Mouse (Mus musculus) monocyte, adult 2 months (primary cell): ENCODE measurements at regions not wholly inside any gene's neighbourhood (a gene's known extent, or its start where the extent isn't known, plus 50 kb on each side); places are given as distances from the start of the nearest gene placed in this dataset.
"Not testable (repeated sequence)": the region's sequence is repeated elsewhere in the genome, so short reads cannot be mapped to it uniquely, and the experiment has no call there.

Experiments
- DNase-seq, 2 experiments: peaks; one replicate each; pipeline ENCODE4 v3.0.0; 2022; ENCODE audit warnings: low spot score in 2 of 2, low read depth in 1 of 2

DNA sequence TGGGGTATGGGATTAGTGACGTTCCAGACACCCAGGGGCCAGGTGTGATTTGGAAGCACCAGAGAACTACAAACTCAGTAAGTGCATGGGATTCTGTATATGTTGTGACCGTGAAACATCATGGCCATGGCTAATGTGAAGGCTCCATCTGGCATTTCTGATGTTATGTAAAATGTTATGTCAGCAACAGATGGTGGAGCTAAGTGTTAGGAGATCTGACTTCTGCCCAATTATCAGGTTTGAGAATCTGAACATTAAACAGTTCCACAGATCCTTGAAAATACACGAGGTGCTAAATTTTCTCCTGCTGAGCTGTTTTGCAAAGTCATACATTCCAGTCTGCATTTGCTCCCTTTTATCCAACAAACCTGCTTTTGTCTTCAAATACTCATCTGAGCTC lies 223.6 kb upstream of the Egfl6 start:
- DNase-seq: no peak

DNA sequence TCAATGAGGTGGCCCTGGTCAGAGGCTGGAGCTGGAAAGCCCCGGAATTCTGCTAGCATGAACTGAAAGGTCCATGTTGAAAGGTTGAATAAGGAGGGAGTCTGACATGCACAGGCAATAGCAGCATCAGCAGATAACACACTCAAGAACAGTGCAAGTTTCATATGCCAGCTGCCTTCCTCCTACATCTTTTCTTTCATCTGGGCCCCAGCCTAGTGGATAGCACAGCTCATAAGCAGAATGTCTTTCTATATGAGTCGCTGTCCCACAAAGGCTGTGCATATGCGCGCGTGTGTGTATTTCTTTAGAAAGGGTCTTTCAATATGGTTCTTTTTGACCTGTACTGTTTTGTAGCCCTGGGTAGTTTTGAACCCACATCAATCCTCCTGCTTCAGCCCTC lies 222.7 kb upstream of the Egfl6 start:
- no peak for DNase-seq

DNA sequence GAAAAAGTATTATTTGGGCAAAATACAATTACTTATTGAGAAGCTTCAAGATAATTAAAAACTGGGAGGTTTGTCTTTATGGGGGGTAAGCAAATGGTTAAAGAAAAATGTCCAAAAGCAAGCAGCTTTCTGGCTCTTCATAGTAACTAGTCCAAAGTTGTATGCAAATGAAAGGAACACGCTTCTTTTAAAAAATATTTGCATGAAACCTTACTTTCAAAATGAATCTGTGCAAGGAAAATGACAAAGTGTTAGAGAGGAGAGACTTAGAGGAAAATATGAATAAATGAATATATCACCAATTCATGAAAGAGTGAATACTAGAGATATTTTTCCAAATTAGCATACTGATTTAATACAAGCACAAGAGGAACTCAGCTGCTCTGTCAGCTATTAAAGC lies 220.4 kb upstream of the Egfl6 start:
- no peak for DNase-seq

DNA sequence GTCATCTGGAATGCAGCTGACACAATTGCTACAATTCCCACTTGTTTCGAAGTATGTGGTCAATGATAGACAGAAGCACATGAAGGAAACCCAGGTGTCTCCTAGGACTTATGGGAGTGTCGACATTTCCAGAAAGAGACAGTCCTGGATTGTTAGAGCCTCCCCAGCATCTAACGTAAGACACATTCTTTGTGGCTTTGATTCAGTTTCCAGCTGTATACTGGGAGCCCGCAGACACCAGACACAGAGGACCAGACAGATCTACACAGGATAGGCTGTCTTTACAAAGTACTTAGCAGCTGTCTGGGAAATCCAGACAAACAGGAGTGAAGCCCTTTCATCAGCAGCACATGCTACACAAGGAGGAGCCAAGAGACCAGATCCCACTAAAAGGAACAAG lies 220.0 kb upstream of the Egfl6 start:
- no peak for DNase-seq

DNA sequence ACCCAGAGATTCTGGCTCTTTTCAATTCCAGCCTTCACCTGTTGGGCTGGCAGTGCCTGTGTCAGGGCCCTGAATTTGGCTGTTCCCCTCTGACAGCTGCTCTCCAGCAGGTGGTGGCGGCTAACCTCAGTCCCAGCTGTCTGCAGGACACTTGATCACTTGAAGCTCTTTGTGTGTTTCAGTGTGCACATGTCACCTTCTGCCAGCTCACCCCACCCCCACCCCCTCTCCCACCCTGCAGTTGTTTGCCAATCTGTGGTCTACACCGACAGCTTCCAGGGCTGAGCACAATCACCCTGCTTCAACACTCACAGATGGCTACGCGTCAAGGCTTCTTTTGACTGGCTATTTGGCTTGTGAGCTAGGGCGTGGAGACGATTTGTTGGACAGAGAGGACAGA lies 217.7 kb upstream of the Egfl6 start:
- no peak for DNase-seq

DNA sequence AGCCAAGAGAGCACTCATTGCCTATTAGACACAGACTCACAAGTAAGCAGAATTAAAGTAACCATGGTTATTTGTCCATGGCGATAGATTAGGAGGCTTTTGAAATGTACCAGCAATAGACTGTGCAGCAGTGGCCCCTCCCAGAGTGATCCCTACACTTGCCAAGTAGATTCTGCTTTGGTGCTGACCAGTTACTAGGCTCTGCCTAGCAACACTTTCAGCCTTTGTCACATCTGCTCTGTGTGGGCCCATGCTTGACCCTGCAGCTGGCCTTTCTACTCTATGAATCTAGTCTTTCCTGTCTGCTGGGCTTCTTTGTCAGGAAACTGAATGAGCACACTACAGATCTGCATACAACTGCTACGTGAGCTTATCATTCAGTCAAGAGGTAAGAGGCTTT lies 215.5 kb upstream of the Egfl6 start:
- no peak for DNase-seq

DNA sequence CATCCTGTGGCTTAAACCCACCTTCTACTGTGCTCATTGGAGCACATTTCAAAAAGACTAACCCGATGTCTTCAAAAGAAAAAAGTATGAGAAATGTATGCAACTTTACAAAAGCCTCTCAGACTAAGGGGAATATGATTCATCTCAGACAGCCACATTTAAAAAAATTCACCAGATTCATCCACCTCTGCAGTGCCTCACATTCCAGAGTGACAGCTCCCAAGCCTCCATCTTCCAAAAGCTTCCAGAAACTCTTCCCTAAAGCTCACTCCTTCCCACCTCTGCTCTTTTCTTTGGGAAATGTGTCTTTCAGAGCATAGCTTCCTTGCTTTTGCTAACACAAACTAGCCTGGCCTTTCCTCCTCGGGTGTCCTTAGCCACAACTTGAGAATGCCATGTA lies 210.1 kb upstream of the Egfl6 start:
- no peak for DNase-seq

DNA sequence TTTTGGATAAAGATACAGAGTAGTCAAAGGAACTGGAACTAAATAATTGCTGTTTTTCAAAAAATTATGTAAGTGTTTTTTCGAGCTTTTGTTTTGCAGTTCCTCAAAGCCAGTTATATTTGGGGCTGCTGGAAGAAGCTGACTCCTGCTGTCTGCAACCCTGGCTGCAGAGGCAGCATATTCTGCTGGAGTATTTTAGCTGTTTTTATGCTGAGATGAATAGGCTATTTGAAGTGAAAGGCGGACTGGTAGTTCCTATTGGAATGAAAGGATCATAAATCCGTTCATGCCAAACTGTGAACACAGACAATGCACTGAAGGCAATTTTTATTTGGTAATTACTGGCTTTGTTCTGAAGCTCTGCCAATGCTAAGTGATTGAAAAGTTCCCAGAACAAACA lies 203.5 kb upstream of the Egfl6 start:
- DNase-seq: no peak

DNA sequence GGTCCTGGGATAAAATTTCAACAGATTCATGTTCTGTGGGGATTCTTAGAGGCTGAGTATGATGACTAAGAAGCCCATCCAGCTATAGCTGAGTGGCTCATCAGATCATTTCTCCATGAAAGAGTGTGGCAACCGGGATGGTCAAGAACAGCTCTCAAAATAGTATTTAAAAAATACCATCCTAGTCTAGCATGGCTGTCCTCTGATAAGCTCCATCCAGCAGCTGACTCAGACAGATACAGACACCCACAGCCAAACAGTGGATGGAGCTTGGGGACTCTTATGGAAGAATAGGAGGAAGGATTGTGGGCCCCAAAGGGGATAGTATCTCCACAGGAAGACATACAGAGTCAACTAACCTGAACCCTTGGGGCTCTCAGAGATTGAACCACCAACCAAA lies 201.6 kb upstream of the Egfl6 start:
- not testable (repeated sequence) for DNase-seq

DNA sequence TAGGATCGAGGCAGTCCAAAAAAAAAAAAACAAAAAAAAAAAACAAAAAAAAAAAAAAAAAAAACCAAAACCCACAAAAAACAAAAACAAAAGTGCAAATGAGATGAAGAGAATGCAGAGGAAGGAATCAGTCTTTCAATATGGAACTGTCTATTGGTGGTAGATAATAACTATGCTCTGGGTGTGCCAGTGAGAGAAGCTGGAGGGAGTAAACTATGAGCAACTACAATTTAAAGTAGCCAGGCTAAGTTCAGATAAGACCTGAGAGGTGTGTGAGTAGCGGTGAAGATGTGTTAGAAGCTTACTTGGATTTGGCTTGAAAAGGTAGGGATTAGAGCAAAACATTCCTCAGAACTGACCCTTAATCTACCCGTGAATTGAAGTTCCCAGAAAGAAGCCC lies 200.1 kb upstream of the Egfl6 start:
- no peak for DNase-seq

DNA sequence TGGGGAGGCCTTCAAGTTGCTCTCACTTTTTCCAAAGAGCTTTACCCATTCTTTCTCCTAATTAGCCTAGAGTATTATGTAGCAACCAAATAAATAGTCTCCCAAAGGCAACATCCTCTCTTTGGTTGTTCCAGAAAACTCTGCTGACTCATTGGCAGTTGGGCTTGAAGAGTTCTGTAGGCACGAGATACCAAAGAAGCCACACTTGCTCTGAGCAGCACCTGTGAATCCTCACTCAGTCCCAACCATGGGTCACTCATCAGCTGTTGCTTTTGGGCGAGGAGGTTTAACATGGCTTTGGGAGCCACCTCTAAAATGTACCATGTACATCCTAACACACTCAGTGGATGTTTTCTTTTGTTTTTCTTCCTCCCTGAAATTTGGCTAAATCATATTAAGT lies 197.9 kb upstream of the Egfl6 start:
- DNase-seq: no peak

DNA sequence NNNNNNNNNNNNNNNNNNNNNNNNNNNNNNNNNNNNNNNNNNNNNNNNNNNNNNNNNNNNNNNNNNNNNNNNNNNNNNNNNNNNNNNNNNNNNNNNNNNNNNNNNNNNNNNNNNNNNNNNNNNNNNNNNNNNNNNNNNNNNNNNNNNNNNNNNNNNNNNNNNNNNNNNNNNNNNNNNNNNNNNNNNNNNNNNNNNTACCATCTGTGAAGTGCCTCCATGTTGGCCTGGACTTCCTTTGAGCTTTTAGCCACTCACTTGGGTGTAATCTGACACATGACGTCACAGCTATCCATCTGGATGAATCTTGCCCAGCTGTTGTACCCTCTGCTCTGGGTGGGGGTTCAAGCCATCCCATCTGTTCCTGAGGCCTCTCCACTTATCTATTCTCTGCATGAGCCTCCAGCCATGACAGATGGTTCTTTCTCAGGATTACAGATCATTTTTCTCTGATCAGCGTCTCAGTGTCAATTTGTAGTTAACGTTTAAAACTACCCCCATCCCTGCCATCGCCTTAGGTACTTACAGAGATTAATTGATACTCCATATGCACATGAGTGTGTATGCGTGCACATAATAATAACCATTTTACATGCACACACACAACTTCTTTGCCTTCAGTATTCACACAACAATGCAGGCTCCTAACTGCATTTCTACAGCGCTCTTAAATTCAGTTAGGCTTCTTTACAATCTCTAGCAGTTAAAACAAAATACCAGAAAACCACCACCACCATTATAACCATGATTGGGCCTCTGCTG lies 194.0 kb upstream of the Egfl6 start:
- no peak for DNase-seq

DNA sequence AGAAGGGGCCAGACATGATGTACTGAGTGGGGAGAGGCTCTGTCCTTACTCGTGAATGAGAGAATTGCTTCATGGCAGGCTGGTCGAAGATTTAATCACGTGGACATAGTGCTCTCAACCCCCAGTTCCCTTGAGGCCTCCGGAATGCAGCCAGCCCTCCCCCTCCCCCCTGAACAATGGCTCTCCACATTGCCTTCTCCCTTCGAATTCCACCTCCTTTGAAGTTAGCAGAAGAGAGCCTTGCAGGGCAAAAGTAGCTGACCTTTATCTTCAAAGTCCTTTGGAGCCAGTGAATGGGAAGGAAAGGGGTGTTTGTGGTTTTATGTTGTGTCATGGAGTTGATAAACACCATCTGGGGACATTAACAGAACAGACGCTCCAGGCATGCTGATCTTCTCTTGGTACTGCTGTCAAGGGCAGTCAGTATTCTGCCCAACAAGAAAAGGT lies 187.9 kb upstream of the Egfl6 start:
- DNase-seq: no peak

DNA sequence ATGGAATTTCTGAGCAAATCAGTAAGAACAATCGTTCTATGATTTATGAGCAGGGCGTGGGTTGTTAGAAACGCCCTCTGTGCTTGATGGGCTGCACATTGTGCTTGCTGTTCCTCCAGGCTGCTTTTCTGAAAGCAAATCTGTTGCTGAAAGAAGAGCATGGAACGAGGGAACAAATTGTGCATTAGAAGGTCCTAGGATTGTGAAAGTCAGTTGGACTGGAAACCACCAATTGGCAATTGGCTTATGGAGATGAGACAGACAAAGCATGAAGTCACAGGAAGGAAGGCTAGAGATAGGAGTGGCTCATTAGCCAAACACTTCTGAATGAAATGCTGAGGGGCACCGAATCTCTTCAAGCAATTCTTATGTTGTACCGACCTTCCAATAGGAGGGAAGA lies 181.5 kb upstream of the Egfl6 start:
- DNase-seq: no peak

DNA sequence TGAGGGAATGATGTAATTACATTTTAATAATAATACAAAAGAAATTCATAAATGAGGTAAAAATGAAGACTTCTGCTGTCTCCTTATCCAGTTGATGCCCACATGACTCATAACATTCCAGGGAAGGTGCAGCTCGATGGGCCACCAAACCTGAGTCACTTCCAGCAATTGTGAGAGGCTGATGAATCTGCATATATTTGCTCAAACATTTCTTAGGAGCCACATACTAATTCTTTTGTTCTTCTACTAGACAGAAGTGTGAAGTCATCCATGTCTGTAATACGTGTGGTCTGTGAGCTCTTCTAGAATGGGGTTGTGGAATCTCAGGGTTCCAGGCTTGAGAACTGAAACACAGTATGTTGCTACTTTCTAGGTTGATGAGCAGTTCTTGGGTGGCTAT lies 180.1 kb upstream of the Egfl6 start:
- no peak for DNase-seq

DNA sequence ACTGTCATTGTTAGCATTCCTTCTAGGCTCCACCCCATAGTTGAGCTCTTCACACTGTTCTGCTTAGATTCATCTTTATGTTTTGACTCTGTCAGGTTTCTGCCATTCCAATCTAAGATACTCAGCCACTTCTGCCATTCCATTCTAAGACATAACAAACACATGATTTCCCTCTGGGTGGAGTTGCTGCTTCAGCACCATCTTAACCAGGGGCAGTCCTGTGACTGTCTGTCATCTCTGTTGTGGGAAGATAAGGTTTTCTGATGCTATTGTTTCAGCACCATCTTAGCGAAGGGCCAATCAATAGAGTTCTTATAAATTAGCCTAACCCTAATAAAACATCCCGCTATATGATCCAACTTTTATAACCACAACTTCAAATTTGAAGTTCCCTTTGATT lies 176.6 kb upstream of the Egfl6 start:
- no peak for DNase-seq

DNA sequence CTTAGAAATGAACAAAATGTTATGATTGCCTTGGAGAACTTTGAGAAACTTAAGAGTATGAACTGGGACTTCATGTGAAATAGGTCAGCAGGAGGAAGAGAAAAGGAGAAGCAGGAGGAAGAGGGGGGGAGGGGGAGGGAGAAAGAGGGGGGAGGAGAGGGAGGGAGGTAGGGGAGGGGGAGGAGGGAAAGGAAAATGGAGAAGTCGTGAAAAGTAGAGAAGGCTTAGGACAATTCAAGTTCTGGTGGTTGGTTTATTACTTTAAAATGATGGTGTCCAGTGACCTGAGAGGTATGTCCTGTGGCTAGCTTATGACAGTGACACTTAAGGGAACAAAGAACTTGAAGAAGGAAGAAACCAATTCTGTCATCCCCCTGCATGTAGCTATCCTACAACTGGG lies 171.6 kb upstream of the Egfl6 start:
- no peak for DNase-seq

DNA sequence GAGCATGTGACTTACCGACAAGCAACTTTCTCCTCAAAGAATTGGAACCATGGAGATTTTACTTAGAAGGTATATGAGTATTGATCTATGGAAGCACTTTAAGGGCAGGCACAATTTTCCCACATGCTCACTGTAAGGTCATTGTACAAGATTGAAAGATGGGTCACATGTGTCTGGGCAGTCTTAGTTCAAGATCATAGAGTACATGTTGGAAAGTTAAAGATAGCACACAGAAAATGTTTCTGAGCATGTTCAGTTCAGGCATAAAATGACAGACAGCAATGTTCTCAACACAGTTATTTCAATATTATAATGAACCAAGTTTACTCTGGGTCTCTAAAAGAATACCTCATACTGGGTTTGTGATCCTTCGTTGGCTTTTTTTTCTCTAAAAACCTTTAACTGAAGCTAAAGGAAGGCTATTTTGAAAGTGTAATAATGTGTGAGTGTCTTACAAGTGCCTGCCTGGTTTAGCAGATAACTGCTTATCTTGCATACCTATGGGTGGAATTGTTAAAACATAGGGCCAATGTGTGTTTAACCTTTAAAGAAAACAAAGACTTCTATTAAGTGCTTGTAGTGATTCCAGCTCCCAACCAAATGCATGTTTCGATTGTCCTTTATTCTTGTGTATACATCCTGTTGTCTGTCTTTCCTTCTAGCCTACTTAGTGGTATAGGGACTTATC lies 169.6 kb upstream of the Egfl6 start:
- no peak for DNase-seq

DNA sequence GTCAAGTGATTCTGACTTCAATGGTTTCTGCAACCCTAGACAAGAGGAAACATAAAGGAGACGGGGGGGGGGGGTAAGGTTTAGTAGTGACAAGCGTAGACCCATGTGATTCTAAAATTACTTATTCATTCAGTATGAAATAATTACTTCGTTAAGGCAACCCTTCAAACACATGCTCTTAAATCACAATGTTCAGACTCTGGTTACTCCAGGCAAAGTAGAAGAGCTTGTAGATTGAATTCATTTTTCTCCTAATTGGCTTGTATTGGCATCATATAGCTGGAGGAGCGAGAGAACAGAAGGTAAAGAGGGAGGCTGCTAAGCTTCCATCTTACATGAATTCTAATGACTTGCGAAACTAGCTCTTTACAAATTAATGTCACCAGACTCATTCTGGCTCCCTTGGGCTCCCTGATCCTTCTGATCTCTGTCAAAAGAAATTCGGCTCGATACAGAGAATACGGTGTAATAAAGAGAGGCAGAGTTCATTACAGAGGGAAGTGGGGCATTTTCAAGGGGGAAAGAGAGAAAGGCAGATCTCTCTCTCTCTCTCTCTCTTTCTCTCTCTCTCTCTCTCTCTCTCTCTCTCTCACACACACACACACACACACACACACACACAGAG lies 163.6 kb upstream of the Egfl6 start:
- no peak for DNase-seq

DNA sequence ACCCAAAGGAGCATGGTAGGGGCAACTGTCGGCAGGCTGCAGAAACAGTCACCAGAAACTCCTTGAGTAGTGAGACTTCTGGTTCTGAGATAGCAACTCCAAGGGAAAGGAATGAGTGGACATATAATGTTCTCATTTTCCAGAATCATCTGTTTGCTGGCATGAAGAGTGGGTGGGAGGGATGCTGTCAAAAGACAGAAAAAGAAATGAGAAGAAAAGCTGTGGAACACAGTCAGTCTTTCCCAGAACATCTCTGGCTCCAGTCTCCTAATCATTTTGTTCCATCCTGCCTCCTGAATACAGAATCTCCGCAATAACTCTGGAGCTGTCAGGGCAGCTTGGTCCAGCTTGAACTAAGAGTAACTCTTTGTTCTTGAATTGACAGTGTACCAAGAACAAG lies 145.8 kb upstream of the Egfl6 start:
- no peak for DNase-seq

DNA sequence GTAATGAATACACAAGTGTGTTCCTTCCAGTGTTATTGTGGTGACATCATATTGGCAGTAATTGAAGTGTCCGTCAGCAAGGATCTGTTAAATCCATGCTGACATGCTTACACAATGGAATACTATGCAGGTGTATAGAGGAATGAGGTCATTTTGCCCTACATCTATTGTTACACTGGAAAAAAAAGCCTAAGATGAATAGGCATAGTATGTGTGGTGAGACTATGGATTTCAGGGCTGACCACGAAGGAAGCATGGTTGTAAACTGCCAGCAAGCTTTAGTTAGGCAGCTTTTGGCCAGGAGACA lies 143.1 kb upstream of the Egfl6 start:
- DNase-seq: no peak

DNA sequence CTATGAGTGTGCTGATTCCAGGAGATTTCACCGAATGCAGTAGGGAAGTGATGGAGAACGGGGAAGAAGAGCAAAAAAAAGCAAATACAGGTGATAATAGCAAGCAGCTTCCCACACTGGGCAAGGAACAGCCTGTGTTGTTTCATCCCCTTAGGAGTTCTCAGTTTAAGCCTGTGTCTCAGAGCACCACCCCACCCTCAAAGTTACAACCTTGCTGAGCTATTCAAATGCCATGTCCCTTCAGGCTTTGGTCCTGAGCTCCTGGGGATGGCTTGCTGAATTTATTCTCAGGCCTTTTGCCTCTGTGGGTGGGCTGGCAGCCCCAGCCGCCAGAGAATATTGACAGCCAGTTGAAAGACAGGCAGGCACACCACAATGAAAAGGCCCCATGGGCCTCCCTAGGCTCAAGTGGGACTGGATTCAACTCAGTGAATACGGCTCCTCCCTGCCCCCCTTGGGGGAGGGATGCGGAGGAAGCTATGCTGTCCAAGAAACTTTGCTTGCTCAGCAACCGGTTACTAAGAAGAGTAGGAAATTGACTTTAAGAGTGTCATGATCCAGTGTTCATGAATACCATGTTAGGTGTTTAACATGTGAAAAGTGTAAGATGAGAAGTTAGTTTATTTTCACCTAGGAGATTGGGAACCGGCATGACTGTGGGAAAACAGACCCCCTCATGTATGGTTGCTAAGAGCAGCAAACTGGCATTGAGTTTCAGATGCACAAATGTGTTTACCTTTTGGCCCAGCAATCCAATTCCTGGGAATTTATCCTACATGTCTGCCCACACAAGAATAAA lies 142.5 kb upstream of the Egfl6 start:
- no peak for DNase-seq
